Mouse (Mus musculus) liver, embryonic 14.5 days (tissue): ENCODE measurements around the gene Lhfpl2.

Experiments used
- CTCF ChIP-seq: IDR thresholded peaks from 2 replicates; pipeline ENCODE4 v1.5.1; 2016; ENCODE audit warnings: antibody characterized with exemption, low read depth, control low read depth
- EP300 ChIP-seq: IDR thresholded peaks from 2 replicates; pipeline ENCODE4 v1.6.1; 2016; ENCODE audit warnings: antibody characterized with exemption, low read depth

- TF ChIP-seq CTCF (no peak), EP300 (no peak)
These were observed 3.8 kb downstream of the Lhfpl2 start for GRCm38 (mm10) chr13:94061256-94061877.
